Mouse (Mus musculus): ENCODE results near the gene Calr3. TPM values are rescaled to one million over a fixed set of nuclear protein-coding genes. Genes with fewer than 3 reads are reported as not detected.

Gene Calr3
- polyA plus RNA-seq, 1 experiment from 2014 or later: 0.72 TPM

DNA sequence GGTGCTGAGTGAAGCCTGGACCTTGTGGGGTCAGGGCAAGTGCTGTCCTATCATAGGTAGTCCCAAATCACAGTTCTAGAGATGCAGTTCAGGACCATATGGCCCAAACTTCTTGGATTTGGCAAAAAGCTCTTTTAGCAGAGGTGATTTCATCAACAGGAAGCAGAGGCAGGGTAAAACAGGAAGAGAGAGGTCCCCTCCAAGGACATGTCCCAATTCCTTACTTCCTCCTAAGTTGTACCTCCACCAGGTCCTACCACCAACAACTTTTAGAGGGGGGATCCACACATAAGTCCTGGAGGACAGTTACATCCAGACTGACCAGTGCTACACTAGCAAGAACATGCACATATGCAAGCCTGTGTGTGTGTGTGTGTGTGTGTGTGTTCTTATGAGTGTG is 43.3 kb upstream of the Calr3 start:
- Histone ChIP-seq H3K9me3 (ENCODE audit: low read length) (no peaks in the 10 kb centered on the region), H3K36me3 (replicated peaks; ENCODE audit: insufficient read depth, low read length) (peaks cover 64% of the 10 kb centered on the region), H3K4me3 (ENCODE audit: low read depth, low read length) (no peak overlapping the region; the same call in 1 of the 2 replicates), H3K27ac (ENCODE audit: low read depth) (peak overlapping the region; percentile 72), H3K9ac (replicated peaks) (no peak overlapping the region), H3K27me3 (ENCODE audit: insufficient read depth, low read length) (no peaks in the 10 kb centered on the region), H3K4me2 (ENCODE audit: low read depth, low read length) (peak overlapping the region; percentile 36), H3K4me1 (ENCODE audit: insufficient read depth) (peaks cover 25% of the 10 kb centered on the region)
- ATAC-seq (no peak), DNase-seq (no peak)
- no peak for TF ChIP-seq CTCF (IDR thresholded peaks at IDR 0.05; ENCODE audit: low read depth)
- peak; percentile 14; the same call in 1 of the 2 replicates for TF ChIP-seq EP300 (IDR thresholded peaks at IDR 0.05; ENCODE audit: low read depth)

DNA sequence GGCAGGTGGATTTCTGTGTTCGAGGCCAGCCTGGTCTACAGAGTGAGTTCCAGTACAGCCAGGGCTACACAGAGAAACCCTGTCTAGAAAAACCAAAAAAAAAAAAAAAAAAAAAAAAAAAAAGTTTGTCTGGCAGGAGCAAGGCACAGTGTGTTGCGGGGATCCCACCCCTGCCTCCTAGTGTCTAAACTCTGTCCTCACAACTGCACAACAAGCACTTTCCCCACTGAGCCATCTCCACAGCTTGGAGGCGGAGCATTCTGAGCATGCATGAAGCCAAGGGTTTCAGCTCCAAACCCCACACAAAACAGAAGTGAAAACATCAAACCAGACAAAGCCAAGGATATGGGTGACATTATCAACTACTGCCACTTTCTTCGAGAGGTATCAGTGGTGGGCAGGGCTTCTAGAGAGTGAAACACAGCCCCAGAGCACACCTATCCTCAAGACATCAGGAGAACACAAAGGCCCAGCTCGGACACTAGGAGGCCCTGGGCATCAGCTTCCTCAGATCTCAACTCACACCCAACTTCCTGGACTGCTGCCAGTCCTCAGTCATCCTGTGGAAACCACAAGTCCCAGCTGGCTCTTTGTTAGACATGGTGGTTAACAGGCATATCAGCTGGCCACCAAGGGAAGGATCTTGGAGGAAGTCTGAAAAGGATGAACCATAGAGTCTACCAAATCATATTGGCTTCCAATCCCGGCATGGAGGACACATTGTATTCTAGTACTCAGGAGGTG is 42.0 kb upstream of the Calr3 start:
- ATAC-seq: peak; percentile 42
- 56% methylated on average over 6 of the region's 6 CpGs for WGBS (ENCODE audit: insufficient replicate concordance)

DNA sequence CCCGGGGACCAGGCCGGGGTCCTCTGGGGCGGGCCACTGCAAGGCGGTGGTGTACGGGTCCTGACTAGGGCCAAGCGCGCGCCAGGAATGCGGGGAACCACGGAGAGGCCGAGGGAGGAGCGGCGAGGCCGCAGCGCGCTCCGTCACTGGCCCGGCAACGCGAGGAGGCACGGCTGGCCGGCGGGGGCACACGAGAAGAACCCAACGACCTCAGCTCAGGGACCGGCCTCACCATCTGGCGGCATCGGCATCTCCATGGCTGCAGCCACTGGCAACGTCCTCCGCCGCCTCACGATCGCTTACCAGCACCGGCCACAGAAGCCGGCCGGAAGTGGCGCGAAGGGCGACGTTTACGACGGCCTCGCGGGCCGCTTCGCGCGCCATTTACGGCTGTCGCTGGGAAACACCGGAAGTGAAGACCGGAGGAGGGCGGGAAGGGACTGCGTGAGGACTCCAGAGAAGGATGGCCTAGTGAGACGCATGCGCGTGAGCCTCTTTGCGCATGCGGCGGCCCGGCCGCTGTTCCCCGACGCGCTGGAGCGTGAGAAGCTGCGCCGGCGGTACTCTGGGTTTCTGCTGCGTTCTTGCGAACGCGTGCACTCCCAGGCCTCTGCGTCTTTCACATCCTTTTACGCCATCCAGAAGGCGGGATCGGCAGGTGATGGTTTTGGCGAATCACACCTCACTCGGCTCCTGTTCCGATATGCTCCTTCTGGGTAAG is 31.3 kb upstream of the Calr3 start, which contains the start of gene Cherp:
Gene Cherp (minus strand): TSS at position 401 of the 721 bp plus-strand sequence.
- TF ChIP-seq EP300 (IDR thresholded peaks at IDR 0.05; ENCODE audit: low read depth): no peak; the same call in 1 of the 2 replicates
- TF ChIP-seq CTCF (IDR thresholded peaks at IDR 0.05; ENCODE audit: low read depth): no peak
- peak within 1 kb of the TSS; percentile 77 for H3K4me2 ChIP-seq (ENCODE audit: low read depth, low read length)
- DNase-seq (peak; percentile 97), ATAC-seq (peak; percentile 96)
- 1% methylated on average over 80 of the region's 80 CpGs for WGBS (ENCODE audit: insufficient replicate concordance)
- H3K27me3 ChIP-seq (ENCODE audit: insufficient read depth, low read length): no peaks in the 10 kb centered on the region
- H3K27ac ChIP-seq (ENCODE audit: low read depth): peak within 1 kb of the TSS; percentile 84
- peaks cover 29% of the 10 kb centered on the region for H3K4me1 ChIP-seq (ENCODE audit: insufficient read depth)
- H3K9ac ChIP-seq (replicated peaks): peak within 1 kb of the TSS; percentile 78
- H3K36me3 ChIP-seq (replicated peaks; ENCODE audit: insufficient read depth, low read length): peaks cover 27% of the 10 kb centered on the region
- no peaks in the 10 kb centered on the region for H3K9me3 ChIP-seq (ENCODE audit: low read length)
- H3K4me3 ChIP-seq (ENCODE audit: low read depth, low read length): peak within 1 kb of the TSS; percentile 83

More for the DNA sequence above, 42.0 kb upstream of the Calr3 start:
- no peaks in the 10 kb centered on the region for H3K9me3 ChIP-seq (ENCODE audit: low read length)
- peak overlapping the region; percentile 10; the same call in 1 of the 2 replicates for H3K4me3 ChIP-seq (ENCODE audit: low read depth, low read length)
- peak; percentile 67 for DNase-seq
- H3K4me2 ChIP-seq (ENCODE audit: low read depth, low read length): peak overlapping the region; percentile 36; the same call in 1 of the 2 replicates
- H3K36me3 ChIP-seq (replicated peaks; ENCODE audit: insufficient read depth, low read length): peaks cover 74% of the 10 kb centered on the region
- no peaks in the 10 kb centered on the region for H3K27me3 ChIP-seq (ENCODE audit: insufficient read depth, low read length)
- H3K27ac ChIP-seq (ENCODE audit: low read depth): peak overlapping the region; percentile 72
- H3K9ac ChIP-seq (replicated peaks): no peak overlapping the region; the same call in 1 of the 2 replicates
- H3K4me1 ChIP-seq (ENCODE audit: insufficient read depth): peaks cover 14% of the 10 kb centered on the region
- TF ChIP-seq CTCF (IDR thresholded peaks at IDR 0.05; ENCODE audit: low read depth): peak; percentile 34; the same call in 1 of the 2 replicates
- TF ChIP-seq EP300 (IDR thresholded peaks at IDR 0.05; ENCODE audit: low read depth): peak; percentile 46; the same call in 1 of the 2 replicates

DNA sequence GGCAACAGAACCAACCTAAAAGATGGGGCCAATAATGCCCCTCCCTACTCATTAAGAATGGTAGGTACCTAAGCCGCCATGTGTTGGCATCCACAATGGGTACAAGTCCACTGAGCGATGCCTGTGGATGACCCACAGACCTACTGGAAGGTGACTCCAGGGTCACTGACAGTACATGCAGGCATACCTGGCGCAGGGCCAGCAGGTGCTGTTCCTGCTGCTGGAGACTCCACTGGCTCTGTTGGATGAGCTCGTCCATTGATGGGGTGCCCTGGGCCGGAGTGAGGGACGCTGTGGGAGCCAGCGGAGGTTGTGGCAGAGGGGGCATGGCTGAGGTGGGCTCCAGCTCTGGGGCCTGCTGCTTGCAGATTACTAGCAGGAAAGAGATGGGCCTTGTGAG is 27.0 kb upstream of the Calr3 start:
- 86% methylated on average over 7 of the region's 7 CpGs for WGBS (ENCODE audit: insufficient replicate concordance)
- TF ChIP-seq EP300 (IDR thresholded peaks at IDR 0.05; ENCODE audit: low read depth) (no peak), CTCF (IDR thresholded peaks at IDR 0.05; ENCODE audit: low read depth) (no peak)
- peaks cover 69% of the 10 kb centered on the region for H3K36me3 ChIP-seq (replicated peaks; ENCODE audit: insufficient read depth, low read length)
- H3K4me1 ChIP-seq (ENCODE audit: insufficient read depth): peaks cover 19% of the 10 kb centered on the region
- ATAC-seq (no peak), DNase-seq (peak; percentile 44)
- no peak overlapping the region for H3K9ac ChIP-seq (replicated peaks)
- H3K27me3 ChIP-seq (ENCODE audit: insufficient read depth, low read length): no peaks in the 10 kb centered on the region
- no peak overlapping the region for H3K4me2 ChIP-seq (ENCODE audit: low read depth, low read length)
- no peak overlapping the region for H3K4me3 ChIP-seq (ENCODE audit: low read depth, low read length)
- no peaks in the 10 kb centered on the region for H3K9me3 ChIP-seq (ENCODE audit: low read length)
- no peak overlapping the region for H3K27ac ChIP-seq (ENCODE audit: low read depth)

DNA sequence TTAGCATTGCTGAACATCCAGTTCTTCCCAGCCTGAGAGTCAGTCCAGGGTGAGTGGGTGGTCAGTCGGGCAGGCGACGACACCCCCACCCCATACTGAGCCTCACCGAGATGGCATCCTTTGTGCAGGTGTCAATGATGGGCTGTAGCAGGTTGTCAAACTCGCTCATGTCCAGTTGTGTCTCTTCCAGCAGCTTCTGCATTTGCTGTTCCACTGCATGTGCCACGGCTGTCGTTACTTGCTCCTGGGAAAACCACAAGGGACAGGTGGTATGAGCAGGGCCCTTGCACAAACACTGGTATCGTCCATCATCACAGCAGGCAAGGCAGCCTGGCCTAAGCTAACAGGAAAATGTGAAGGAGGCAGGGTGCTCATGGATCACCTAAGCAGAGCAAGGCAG is 26.3 kb upstream of the Calr3 start:
- Histone ChIP-seq H3K27ac (ENCODE audit: low read depth) (no peak overlapping the region), H3K4me2 (ENCODE audit: low read depth, low read length) (no peak overlapping the region), H3K9ac (replicated peaks) (no peak overlapping the region), H3K4me3 (ENCODE audit: low read depth, low read length) (no peak overlapping the region), H3K27me3 (ENCODE audit: insufficient read depth, low read length) (no peaks in the 10 kb centered on the region), H3K9me3 (ENCODE audit: low read length) (no peaks in the 10 kb centered on the region), H3K36me3 (replicated peaks; ENCODE audit: insufficient read depth, low read length) (peaks cover 76% of the 10 kb centered on the region), H3K4me1 (ENCODE audit: insufficient read depth) (peaks cover 15% of the 10 kb centered on the region)
- WGBS (ENCODE audit: insufficient replicate concordance): 85% methylated on average over 8 of the region's 8 CpGs
- ATAC-seq: no peak
- TF ChIP-seq CTCF (IDR thresholded peaks at IDR 0.05; ENCODE audit: low read depth): no peak
- TF ChIP-seq EP300 (IDR thresholded peaks at IDR 0.05; ENCODE audit: low read depth): no peak
- no peak for DNase-seq

DNA sequence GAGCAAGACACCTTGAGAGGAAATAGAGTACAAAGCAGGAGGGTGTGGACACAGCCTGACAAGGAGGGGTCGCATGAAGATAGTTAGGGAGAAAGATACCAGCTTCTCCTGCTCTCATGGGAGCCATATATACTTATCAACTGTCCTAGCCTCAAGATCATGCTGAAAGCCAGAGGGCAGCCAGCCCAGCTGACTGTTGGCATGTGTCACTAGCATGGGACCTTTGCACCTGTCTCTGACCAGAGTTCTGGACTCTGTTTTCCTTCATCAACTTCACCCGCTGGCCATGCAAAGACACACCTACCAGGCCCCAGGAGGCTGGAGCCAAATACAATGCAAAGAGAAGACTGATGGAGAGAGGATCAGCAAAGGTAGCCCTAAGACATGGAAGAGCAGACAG is 25.6 kb upstream of the Calr3 start:
- H3K9me3 ChIP-seq (ENCODE audit: low read length): no peaks in the 10 kb centered on the region
- no peak overlapping the region for H3K4me2 ChIP-seq (ENCODE audit: low read depth, low read length)
- H3K4me3 ChIP-seq (ENCODE audit: low read depth, low read length): no peak overlapping the region
- TF ChIP-seq CTCF (IDR thresholded peaks at IDR 0.05; ENCODE audit: low read depth): no peak
- peak overlapping the region; percentile 34; the same call in 1 of the 2 replicates for H3K27ac ChIP-seq (ENCODE audit: low read depth)
- no peak overlapping the region; the same call in 1 of the 2 replicates for H3K9ac ChIP-seq (replicated peaks)
- H3K27me3 ChIP-seq (ENCODE audit: insufficient read depth, low read length): no peaks in the 10 kb centered on the region
- peak; percentile 62 for ATAC-seq
- H3K4me1 ChIP-seq (ENCODE audit: insufficient read depth): peaks cover 14% of the 10 kb centered on the region
- 74% methylated on average over 2 of the region's 2 CpGs for WGBS (ENCODE audit: insufficient replicate concordance)
- DNase-seq: no peak
- peaks cover 82% of the 10 kb centered on the region for H3K36me3 ChIP-seq (replicated peaks; ENCODE audit: insufficient read depth, low read length)
